Mouse (Mus musculus) spleen, adult 12 weeks (tissue): ENCODE results near the gene Wwox.

Experiments
- DNase-seq: peaks from one replicate; pipeline ENCODE4 v3.0.0; 2022; ENCODE audit warnings: low spot score

Wwox gene

DNA sequence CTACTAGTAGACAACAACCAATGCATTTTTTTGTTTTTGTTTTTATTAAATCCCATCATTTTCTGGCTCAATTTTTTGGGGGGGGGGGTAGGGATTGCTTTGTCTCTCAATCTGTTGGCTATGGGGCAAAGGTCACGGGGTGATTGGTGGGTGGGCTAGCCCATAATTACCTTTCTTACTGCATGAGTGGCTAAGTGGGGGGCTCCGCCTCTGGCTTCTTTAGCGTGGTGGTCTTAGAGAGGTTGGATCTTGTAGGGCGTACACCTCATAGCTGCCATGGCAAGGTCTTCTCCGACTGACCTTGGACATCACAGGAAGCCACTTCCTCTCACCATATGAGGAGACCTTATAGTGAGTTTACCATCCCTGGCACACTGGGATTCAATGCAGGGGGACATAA is 721.0 kb downstream of the Wwox start:
- DNase-seq = no peak

DNA sequence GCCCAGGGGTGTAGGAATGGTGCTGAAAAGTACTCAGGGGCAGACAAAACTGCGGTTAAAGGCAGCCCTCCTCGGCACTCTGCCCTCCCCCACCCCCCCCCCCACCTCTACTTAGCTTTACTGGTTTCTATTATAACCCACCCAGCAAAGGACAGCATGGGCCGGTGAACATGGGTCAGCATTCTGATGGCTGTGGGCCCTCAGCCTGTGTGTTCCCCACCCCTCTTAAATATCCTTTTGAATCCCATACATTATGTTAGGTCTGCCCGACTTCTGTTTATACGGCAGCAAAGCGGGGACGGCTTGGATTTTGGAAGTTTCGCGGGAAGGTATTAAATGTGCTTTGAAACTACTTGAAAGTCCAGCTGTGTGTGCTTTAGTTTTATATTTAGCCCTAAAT is 722.1 kb downstream of the Wwox start:
- DNase-seq = no peak

DNA sequence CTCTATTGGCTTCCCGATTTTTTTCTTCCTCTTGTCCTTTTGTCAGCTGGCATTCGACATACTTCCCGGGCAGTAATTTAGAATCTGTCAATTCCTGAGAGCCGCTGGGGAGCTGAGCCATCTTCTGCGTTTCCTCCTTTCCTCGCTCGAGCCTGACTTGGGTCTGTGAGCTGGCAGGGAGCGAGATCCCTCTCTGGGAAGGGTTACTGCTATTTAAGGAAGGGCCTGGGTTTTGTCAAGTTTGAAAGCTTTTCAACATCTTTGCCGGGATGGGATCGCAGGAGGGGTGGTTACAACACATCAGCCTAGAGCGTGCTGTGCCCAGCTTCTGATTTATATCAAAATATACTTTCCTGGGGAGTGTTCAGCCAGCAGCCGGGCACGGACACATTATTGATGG is 725.4 kb downstream of the Wwox start:
- no peak for DNase-seq

DNA sequence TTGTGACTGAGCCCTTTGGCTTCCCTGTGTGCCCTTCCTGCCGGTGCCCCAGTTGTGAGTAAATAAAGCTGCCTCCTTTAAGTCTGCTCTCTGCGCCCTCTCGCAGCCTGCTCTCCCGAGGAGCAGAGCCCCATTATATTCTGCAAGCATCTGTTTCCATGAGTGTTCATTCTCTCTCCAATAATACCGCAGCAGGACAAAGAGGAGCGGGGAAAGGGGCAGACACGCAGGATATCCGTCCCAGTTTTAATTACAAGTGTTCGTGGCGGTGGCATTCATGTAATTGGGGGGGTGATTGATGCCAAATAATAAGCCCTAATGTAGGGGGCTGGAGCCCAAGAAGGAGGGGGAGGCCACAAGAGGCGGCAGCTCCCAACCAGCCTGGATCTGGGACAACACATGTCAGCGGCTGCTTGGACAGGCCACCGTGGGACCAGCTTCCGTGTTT is 734.2 kb downstream of the Wwox start:
- DNase-seq = no peak

DNA sequence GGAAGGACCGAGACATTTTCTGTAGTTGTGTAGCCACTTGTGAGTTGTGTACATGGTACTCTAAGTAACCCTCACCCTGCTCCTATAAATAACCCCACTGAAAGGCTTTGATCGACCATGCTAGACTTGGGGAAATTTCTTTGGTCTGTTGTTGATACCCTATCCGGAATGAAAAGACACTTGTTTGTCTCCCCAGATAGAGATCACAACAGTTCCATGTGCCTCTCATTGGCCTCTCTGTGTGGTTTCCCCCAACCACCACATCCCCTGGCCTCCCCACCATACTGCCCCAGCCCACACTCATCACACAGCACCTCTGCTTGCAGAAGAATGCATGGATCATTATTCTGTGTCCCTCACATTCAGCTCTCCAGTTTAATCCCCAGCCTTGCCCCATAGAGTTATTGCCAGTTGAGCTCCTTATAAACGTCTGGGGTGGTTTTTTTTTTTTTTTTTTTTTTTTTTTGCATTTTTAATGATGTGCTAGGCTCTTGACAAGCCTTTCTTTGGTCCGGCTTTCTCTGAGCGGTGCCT is 746.0 kb downstream of the Wwox start:
- no peak for DNase-seq

DNA sequence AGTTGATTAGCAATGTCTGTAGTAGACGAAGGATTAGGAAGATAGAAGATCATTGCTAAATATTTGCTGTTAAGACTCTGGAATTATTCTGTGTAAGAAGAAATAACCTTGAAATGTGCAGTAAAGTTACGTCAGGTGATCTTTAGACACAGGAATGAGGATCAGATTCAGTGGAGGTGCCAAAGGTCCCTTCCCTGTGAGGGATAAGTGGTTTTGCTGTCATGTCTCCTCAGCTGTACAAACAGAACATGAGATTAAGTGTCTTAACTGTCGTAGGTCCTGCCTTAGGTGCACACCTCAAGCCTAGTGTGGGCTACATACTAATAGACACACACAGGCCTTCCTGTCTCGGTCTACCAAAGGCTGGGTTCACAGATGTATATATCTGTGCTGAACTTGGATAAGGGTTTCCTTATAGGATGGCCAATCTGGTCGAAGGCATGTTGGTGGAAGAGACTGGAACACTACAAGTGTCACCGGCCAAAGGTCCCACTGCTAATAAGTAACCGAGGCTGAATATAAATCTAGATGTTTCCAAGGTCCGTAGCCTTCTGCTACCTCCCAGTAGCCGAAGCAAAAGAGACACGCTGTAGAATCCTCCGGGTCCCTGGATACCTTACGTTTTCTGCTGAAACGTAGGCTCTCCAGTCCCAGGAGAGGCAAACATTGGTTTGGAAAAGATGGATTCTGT is 746.8 kb downstream of the Wwox start:
- DNase-seq = no peak

DNA sequence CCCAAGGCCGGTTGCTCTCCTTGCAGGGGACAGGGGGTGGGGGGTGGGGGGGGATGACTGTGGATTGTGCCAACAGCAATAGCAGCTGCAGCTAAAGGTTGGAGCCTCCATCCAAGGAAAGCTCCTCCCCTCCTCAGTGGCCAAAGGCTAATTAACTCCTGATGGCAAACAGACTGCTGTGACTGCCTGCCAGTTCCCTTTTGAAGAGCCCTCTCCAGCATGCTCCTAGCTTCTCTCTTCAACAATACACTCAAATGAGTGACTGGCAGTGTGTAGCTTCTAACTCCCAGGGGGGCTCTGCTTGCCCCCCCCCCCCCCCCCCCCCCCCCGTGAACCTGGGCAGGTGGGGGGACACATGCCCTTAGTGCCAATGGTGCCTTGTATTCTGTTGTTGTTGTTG is 747.4 kb downstream of the Wwox start:
- DNase-seq = no peak

DNA sequence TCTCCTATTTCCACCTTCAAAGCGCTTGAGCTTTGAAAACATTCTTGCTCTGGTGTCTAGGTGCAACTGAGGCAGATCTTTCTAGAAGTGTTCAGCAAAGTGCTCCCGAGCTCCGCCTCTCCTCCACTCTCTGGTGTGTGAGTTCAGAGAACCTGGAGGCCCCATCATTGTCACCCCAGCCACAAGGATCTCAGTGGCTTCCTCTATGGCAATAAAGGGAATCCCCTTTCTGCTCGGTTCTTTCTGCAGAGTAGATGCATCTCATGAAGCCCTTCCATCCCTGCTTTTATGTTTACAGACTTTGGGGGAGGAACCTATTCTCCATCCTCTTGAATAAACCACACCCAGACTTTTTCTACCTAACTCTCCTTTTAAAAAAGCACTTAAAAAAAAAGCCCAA is 749.0 kb downstream of the Wwox start:
- DNase-seq = no peak

DNA sequence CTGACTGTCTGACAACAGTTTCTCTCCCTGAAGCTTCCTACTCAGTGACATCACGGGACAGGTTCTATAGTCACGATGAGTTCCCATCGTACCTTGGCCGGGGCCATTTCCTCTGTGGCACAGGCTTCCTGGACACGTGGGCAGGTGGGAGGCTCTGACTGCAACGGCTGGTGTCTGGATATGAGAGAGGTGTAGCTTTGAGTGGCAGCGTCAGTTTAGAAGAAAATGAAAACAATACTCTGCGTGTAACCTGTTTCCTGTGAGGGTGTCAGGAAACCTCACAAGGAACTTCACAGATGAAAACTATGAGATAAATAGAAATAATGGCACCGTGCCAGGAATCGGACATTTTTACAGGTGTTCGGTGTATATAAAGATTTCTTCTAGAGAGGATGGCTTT is 750.4 kb downstream of the Wwox start:
- peak; percentile 15 for DNase-seq

DNA sequence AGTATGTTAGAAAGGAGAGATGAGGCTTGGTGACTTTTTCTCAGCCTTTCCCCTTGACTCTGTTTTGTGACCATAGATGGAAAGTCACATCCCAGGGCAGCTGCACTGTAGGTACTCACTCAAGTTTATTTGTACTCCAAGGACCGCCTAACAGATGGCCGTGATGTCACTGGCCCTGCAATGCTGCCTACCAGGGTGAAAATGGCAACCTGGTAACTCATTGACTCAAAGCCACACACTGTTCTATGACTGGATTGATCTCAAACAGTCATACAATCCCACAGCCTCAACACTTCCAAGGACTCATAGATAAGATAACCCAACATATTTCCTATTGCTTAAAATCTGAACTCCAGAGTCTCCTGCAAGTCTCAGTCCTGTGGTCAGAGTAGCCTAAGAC is 754.3 kb downstream of the Wwox start:
- no peak for DNase-seq

DNA sequence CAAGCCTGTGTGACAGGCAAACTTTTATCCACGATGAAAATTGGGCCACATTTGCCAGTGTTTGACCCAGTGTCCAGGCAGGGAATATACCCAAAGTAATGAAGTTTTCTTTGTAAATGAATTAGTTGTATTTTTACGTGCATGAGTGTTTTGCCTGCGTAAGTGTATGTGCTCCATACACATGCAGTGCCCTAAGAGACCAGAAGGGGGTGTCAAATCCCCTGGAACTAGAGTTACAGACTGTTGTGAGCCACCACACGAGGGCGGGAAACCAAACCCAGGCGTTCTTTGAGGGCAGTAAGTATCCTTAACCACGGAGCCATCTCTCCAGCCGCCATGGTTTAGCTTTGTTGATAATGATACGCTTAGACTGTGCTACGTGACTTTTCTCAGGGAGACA is 755.9 kb downstream of the Wwox start:
- no peak for DNase-seq

DNA sequence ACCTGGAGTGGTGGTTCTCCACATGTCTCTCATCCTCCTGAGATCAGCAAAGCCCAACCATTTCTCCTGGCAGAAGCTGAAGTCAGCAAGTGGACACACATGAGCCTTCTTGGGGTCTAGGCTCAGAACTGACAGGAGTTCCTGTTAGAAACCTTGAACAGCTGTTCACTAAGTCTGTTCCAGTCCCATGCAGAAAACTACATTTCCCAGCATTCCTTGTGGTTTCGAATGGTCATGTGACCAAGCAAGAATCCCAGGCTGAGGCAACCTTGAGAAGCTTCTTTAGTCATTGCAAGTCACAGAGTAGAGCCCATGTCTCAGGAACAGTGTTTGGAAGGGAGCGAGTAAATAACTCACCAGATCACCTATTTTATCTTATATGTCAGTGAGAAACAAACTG is 757.4 kb downstream of the Wwox start:
- no peak for DNase-seq

DNA sequence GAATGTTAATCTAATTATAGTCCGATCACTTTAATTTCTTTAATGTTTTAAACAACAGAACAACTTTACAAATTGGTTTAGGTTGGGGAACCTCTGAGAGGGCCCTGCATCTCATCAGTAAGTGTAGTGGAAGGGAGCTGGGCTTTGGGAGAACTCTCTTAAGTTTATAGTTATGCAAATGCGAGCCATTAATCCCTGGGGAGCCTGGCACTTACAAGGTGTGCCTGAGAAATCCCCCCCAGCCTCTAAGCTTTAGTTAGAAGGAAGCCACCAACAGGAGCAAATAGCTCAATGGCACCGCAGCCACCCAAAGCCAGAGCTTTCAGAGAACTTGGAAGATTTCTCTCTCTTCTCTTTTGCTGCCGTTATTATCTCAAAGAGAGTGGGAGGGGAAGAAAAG is 759.7 kb downstream of the Wwox start:
- no peak for DNase-seq

DNA sequence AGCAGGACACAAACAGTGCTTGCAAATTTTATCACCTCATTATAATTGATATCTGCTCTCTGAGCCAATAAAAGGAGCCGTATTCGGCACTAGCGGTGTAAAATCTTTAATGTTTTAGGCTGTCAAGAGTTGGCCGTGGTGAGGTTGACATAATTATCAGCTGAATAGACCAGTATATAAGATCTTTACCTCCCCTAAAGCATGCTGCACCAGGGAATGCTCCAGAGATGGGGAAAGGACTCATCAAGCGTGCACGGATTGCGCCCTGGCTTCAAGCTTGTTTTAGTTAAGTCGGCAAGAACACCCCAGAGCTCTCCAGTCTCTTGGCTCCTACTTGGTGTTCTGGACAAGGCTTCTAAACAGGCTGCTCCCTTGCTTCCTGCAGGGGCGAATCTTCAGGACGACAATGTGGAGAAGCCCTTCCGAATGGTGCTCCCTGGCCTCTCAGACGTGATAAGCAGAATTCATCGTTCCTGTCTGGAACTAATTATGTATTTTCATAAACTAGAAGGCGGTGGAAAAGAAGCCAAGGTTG is 760.2 kb downstream of the Wwox start:
- no peak for DNase-seq

DNA sequence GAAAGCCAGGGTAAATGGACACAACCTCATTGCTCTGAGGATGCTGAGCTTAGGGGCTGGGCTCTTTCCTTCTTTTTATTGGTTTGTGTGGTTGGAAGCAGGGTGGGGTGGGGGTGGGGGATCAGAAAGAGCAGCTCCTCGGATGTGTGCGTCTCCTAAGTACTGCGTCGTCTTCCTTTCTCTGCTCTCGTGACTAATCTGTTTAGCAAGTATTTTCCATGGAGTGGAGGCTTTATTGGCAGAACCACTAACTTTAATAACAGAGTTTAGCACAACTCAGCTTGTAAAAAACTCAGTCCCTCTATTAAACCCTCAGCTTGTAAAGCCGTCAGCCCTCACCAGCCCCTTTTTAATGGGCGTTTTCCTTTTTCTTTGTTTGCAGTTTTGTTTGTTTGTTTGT is 762.3 kb downstream of the Wwox start:
- no peak for DNase-seq

DNA sequence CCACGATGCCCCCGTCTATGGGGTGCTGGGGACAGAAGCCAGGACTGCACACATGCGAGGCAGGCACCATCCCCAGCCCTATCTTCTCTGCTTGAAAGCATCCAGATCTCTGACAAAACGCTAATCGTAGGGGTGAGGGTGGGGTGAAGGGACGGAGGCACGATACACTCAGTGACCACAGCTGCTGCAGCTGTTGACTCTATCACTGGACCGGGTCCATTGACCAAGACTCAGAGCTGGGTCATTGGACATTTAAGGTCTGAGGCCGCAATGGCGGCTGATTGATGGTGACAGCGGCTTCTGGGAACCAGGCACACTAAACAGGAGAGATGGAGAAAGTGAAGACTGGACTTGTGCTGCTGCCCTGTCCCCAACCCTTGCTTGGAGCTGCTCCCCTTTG is 768.0 kb downstream of the Wwox start:
- no peak for DNase-seq

DNA sequence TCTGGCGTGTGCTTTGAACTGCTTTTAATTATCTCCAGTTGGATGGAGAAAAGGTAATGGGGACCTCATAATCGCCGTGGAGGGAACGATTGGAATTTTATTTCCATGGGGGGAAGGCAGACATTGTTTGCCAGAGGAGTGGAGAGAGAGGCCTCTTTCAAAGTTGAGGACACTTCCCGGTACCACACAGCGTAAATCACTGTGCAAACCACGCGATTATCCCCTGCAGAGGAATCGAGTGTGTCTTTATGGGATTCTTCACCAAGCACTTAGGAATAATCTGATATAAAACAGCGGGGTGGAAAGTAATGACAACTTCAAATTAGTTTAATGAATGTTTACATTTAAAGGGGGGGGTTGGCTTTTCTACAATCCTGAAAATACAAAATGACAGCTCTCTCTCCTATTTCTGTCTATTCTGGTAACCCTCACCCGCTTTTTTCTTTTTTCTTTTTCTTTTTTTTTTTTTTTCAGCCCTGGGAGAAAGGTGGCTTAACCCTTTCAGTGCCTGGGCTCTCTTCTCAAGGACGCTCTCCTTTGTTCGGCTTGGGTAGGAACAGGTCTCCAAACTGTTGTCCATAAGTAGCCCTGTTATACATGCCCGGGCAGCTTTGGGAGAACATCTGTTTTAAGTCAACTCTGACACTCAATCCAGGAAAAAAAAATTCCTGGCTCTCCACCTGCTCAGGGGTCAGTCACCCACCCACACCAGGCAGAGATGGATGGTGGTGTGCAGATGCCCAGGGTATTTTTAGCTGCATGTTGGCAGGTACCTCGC is 769.1 kb downstream of the Wwox start:
- DNase-seq = no peak

DNA sequence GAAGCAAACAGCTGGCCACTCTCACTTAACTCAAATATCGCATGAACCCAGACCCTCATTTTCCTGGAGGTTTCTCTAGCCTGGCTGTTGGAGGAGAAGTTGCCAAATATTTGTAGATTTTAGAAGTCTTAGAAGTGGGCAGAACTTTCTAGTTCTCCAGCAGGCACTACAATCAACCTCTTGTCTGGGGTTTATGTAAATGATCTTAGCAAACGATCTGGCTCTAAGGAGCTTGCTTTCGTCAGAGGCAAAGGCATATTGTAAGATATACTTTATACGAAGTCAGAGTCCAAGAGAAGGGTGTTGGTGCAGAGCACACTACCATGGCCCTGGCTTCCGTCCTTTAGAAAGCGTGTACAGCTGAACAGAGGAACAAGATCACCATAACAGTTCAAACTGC is 770.6 kb downstream of the Wwox start:
- DNase-seq = no peak

DNA sequence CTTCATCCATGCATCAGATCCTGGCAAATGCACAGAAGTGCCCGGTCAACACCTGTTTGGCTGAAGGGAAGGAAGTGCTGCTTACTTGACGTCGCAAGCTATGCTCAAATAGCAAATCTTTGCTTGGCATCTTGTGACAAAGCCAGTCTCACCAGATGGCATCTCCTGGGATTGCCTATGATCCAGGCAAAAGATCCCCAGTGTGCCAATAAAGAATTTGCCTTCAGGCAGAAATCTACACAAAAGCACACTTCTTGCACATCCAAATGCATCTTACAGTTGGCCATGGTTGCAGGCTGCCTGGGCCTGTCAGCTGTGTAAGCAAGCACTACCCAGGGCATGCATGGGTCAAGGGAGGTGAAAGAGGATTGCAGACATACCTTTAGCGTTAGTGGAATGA is 773.7 kb downstream of the Wwox start:
- no peak for DNase-seq

DNA sequence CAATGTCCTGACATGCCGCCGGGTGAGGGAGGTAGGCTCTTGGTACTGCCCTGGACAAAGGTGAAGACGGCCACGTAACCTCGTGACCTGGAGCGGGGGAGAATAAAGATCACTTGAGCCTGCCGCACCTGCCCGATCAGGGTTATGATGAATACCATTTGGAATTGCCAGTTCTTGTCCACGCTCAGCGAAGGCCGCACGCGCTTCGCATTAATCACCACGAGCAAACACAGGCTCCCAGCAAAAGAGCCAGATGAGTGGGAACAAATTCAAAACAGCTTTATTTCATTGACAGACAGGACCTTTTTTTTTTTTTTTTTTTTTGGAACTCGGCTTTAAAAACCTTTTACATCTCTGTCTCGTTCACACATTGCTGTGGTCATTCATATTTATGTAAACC is 775.4 kb downstream of the Wwox start:
- no peak for DNase-seq

DNA sequence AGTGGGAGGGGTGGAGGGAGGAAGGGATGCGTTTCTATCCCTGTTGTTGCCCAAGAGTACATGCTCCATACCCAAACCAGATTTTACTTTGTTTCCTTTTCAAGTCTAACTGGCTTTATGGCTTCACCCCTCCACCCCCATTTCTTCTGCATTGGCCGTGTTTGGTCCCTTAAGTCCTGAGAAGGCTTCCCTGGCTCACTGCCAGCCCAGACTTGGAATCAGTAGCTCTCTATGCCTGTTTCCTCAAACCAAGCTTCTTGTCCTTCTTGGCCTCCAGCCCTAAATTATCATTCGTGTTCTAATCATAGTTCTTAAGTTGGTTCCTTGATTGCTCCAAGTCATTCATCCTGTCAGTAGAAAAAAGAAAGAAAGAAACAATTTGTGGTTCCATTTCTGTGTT is 777.3 kb downstream of the Wwox start:
- DNase-seq = no peak

DNA sequence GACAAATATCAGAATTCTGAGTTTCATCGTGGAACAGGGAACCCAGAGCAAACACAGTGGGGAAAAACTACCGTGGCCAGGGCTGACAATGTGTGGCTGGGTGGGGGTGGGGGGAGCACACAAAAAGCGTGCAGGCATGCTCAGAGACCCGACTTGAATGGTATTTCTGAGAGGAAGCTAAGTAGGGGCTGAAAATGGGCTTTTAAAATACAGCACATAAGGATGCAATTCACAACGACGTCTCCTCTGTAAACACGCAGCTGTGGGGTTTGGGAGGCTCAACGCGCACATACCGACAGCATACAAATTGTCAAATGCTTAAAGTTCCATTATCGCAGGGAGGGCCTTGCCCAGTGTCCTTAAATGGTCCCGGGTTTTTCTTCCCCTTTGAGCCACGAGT is 783.1 kb downstream of the Wwox start:
- no peak for DNase-seq
